Mouse (Mus musculus) heart, postnatal 0 days (tissue): ENCODE results near the gene Mfap5.

Source experiments
- CTCF ChIP-seq: IDR thresholded peaks from 2 replicates; pipeline ENCODE4 v1.5.1; 2016; ENCODE audit warnings: antibody characterized with exemption, control low read depth, low read depth
- EP300 ChIP-seq: IDR thresholded peaks from 2 replicates; pipeline ENCODE4 v1.6.1; 2016; ENCODE audit warnings: antibody characterized with exemption, low read depth

DNA sequence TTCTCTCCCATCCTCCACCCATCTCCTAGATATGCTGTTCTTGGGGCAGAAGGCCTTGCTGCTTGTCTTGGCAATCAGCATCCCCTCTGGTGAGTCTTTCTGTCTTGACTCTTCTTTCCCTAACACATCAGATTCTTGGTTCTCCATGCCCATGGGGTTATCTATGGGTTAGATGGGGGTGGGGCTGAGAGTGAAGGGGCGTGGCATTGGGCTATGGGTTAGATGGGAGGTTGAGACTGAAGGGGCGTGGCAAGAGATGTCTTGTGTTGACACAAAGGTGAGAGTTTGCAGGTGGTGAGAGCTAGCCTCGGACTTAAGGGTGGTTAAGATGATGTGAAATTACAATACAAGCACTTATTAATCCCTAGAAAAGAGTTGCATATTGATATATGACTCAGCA lies 8.7 kb downstream of the Mfap5 start:
- TF ChIP-seq EP300 (no peak), CTCF (no peak)
